Mouse (Mus musculus): ENCODE measurements around the gene Hdx.

Gene Hdx

GRCm38 (mm10) chrX:111696356-111697282 lies at the start of gene Hdx:
Gene Hdx (minus strand): TSS chrX:111697079.
- DNase-seq, result peak; percentile 79

- no peak for DNase-seq
Measured at GRCm38 (mm10) chrX:111685665-111686064, 11.2 kb downstream of the Hdx start.

- no peak for DNase-seq
Measured at GRCm38 (mm10) chrX:111671685-111672084, 25.2 kb downstream of the Hdx start.

- DNase-seq, result peak; percentile 8
Measured at GRCm38 (mm10) chrX:111660381-111660780, 36.5 kb downstream of the Hdx start.

- DNase-seq, result no peak
Measured at GRCm38 (mm10) chrX:111658671-111659070, 38.2 kb downstream of the Hdx start.

GRCm38 (mm10) chrX:111644945-111645344 lies 51.9 kb downstream of the Hdx start:
- no peak for DNase-seq

- DNase-seq, result no peak
Measured at GRCm38 (mm10) chrX:111640616-111641015, 56.3 kb downstream of the Hdx start.

GRCm38 (mm10) chrX:111597631-111598161 lies 99.2 kb downstream of the Hdx start:
- no peak for DNase-seq

- DNase-seq, result no peak
Measured at GRCm38 (mm10) chrX:111587616-111588015, 109.3 kb downstream of the Hdx start.

GRCm38 (mm10) chrX:111577044-111577443 lies 119.8 kb downstream of the Hdx start:
- no peak for DNase-seq

GRCm38 (mm10) chrX:111537859-111538258 lies 159.0 kb downstream of the Hdx start, which contains the start of gene Rps6ka6:
Gene Rps6ka6 (minus strand): TSS chrX:111537959.
- DNase-seq, result no peak
